In the genomic region with DNA sequence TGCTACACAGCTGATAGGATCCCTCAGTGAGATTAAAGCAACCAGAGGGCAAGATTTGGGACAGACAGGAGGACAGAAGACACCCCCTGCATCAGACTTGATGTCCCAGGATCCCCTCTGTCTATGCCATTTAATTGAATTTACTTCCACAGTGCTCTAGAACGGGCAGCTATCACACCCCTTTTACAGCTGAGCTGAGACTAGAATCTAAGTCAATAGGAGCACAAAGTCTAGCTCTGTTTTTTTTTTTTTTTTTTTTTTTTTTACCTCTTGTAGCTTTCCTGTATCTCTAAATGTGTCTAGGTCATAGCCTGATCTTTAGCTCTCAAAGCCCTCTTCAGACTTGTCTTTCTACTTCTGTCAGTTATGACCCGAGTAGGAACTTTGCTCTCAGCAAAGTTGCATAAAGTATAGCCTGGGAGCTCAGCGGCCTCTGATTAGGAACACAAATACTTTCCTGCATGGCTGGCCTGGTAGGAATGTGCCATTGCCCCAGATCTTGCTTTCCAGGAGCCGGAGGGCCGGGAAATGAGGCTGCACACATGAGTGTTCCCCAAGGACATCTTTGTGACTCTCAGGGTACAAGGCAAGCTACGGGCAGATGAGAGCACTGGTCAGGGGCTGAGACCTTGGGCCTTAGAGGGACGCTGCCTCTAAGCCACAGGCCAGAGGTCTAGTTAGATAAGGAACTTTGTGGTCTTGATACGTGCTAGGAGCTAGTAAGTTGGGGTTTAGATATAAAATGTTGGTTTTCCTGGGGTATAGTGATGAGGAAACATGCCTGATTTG, we compare ENCODE assay signal across 20 mouse cellular contexts. TPM values are rescaled to one million over a fixed set of nuclear protein-coding genes. Genes with fewer than 3 reads are reported as not detected.
A peak's percentile ranks its signal among the peaks of the same experiment; 100 is the strongest.
DNase-seq lines count a peak whose midpoint lies in the region; ATAC-seq lines count a peak whose summit lies in the region.
"Had no signal": no experiment of that assay in that cellular context is flagged by ENCODE, and none has a peak within 500 bp of the region (broad histone marks: within the 10 kb centered on the region; RNA-seq: fewer than 3 reads in every experiment).

No protein-coding gene starts in this region.

- peaks cover 50% of the 10 kb centered on the region for H3K4me1 ChIP-seq in megakaryocyte, embryonic 14.5 days
- no peaks in the 10 kb centered on the region for H3K4me1 ChIP-seq in hindbrain, embryonic 14.5 days (replicated peaks; ENCODE audit: control insufficient read depth, insufficient read depth, low read length)
- H3K4me1 ChIP-seq: hindbrain, embryonic 12.5 days; limb, embryonic 10.5 days; midbrain, embryonic 10.5 days had no signal

- no peak overlapping the region for H3K27ac ChIP-seq in hindbrain, embryonic 14.5 days
- H3K27ac ChIP-seq: hindbrain, embryonic 12.5 days; limb, embryonic 10.5 days; liver, embryonic 14.5 days; midbrain, embryonic 10.5 days had no signal

- no peak overlapping the region for H3K4me2 ChIP-seq in hindbrain, embryonic 14.5 days (replicated peaks)
- H3K4me2 ChIP-seq: heart, embryonic 12.5 days; hindbrain, embryonic 12.5 days had no signal

- 80% methylated on average over 8 of the region's 8 CpGs for WGBS in hindbrain, embryonic 14.5 days

- peak overlapping the region; percentile 38 for H3K4me3 ChIP-seq in megakaryocyte, embryonic 14.5 days (replicated peaks)
- H3K4me3 ChIP-seq in hindbrain, embryonic 14.5 days (replicated peaks; ENCODE audit: low read length) = no peak overlapping the region
- H3K4me3 ChIP-seq: heart, embryonic 12.5 days; hindbrain, embryonic 12.5 days; limb, embryonic 10.5 days; midbrain, embryonic 10.5 days; myocyte had no signal

- peaks cover 29% of the 10 kb centered on the region for H3K27me3 ChIP-seq in megakaryocyte, embryonic 14.5 days (replicated peaks)
- H3K27me3 ChIP-seq in hindbrain, embryonic 14.5 days (ENCODE audit: control insufficient read depth, insufficient read depth, low read length) = no peaks in the 10 kb centered on the region
- H3K27me3 ChIP-seq: heart, embryonic 12.5 days; hindbrain, embryonic 12.5 days had no signal

- intact Hi-C loops in left cerebral cortex, postnatal 25 days (cut with DNase I) = no loop called here

- peak; percentile 77 for DNase-seq in adrenal gland, adult 2 months
- DNase-seq in hindbrain, embryonic 14.5 days (ENCODE audit: low spot score) = no peak
- DNase-seq in left cerebral cortex, postnatal 25 days (ENCODE audit: low spot score in 2 of 2) = no peak
- DNase-seq: cerebellum, adult 9-11 months; embryo, embryonic 11 days; gastrocnemius, postnatal 25 days; thymus, postnatal 25 days had no signal

- no peak for ATAC-seq in megakaryocyte, adult 5-6 weeks (ENCODE audit: poor library complexity, severe bottlenecking)
- ATAC-seq in hematopoietic stem cell, adult 5-6 weeks (replicated peaks in 1 of 2; ENCODE audit: insufficient read depth in 1 of 2, low FRiP score in 2 of 2, low TSS enrichment in 1 of 2, low read depth in 1 of 2, poor library complexity in 2 of 2, severe bottlenecking in 2 of 2) = peak; percentile 39 to 42; a peak in 2 of 4 replicates
- ATAC-seq in megakaryocyte progenitor cell, adult 5-6 weeks (replicated peaks; ENCODE audit: poor library complexity) = peak; percentile 44; the same call in 1 of the 2 replicates
- ATAC-seq in frontal cortex, adult (ENCODE audit: low TSS enrichment) = no peak
- ATAC-seq in hindbrain, embryonic 14.5 days (ENCODE audit: low FRiP score) = no peak
- ATAC-seq: forebrain, embryonic 14.5 days; lung, postnatal 0 days had no signal

- no peaks in the 10 kb centered on the region for H3K9me3 ChIP-seq in megakaryocyte, embryonic 14.5 days
- H3K9me3 ChIP-seq in hindbrain, embryonic 14.5 days (ENCODE audit: control insufficient read depth, low read length) = no peaks in the 10 kb centered on the region
- H3K9me3 ChIP-seq: heart, embryonic 12.5 days; hindbrain, embryonic 12.5 days; limb, embryonic 10.5 days; midbrain, embryonic 10.5 days had no signal

- no peak overlapping the region for H3K9ac ChIP-seq in hindbrain, embryonic 14.5 days
- H3K9ac ChIP-seq: heart, embryonic 12.5 days; hindbrain, embryonic 12.5 days; liver, embryonic 14.5 days had no signal

- H3K36me3 ChIP-seq in megakaryocyte, embryonic 14.5 days (replicated peaks; ENCODE audit: low read length) = no peaks in the 10 kb centered on the region
- H3K36me3 ChIP-seq in hindbrain, embryonic 14.5 days (replicated peaks; ENCODE audit: control insufficient read depth, insufficient read depth) = no peaks in the 10 kb centered on the region
- H3K36me3 ChIP-seq: heart, embryonic 12.5 days; hindbrain, embryonic 12.5 days; limb, embryonic 10.5 days; midbrain, embryonic 10.5 days had no signal

RNA-seq across cellular contexts. Expression of a gene that starts 12.8 kb away (rescaled TPM):
- 0.17 TPM in 1 of 2 replicates, not detected in the other for polyA plus RNA-seq in megakaryocyte, embryonic 14.5 days (2012; ENCODE audit: insufficient read depth, low replicate concordance)
- 6.5 and 10.4 TPM in 2 replicates for total RNA-seq in megakaryocyte, adult 5-6 weeks (2015)
- 3.0 and 4.0 TPM in 2 replicates for total RNA-seq in megakaryocyte, adult 5-6 weeks (2017)
- total RNA-seq in adrenal gland, adult 2 months (2021) = 1 to 10 TPM in 1 of 2 experiments, under 1 TPM in 1; 0.37 to 1.1 TPM
- 0.10 TPM in 1 of 2 replicates, not detected in the other for polyA plus RNA-seq in adrenal gland, adult 2 months (2012; rRNA removed)
- total RNA-seq in hematopoietic stem cell, adult 5-6 weeks (2017) = 0.38 TPM in 1 of 2 replicates, not detected in the other
- total RNA-seq in megakaryocyte progenitor cell, adult 5-6 weeks (2015) = 0.77 and 1.6 TPM in 2 replicates
- 0.25 and 0.47 TPM in 2 replicates for total RNA-seq in megakaryocyte progenitor cell, adult 5-6 weeks (2017)
- 0.64 and 0.88 TPM in 2 replicates for polyA plus RNA-seq in hindbrain, embryonic 14.5 days (2014; fragmentation: Nextera tagmentation; extraction: Ambion mirVana)
- total RNA-seq in left cerebral cortex, postnatal 25 days (2021) = under 1 TPM; 0.53 to 0.83 TPM

RNA-seq across cellular contexts. Expression of a gene that starts 15.6 kb away (rescaled TPM):
- polyA plus RNA-seq in megakaryocyte, embryonic 14.5 days (2012; ENCODE audit: insufficient read depth, low replicate concordance) = 423 and 659 TPM in 2 replicates
- 30.6 and 30.9 TPM in 2 replicates for total RNA-seq in megakaryocyte, adult 5-6 weeks (2015)
- 18.3 and 19.2 TPM in 2 replicates for total RNA-seq in megakaryocyte, adult 5-6 weeks (2017)
- 10 to 100 TPM; 37.2 to 49.4 TPM for total RNA-seq in adrenal gland, adult 2 months (2021)
- polyA plus RNA-seq in adrenal gland, adult 2 months (2012; rRNA removed) = 114 and 133 TPM in 2 replicates
- 11.1 and 23.8 TPM in 2 replicates for total RNA-seq in hematopoietic stem cell, adult 5-6 weeks (2017)
- total RNA-seq in megakaryocyte progenitor cell, adult 5-6 weeks (2015) = 22.9 and 23.5 TPM in 2 replicates
- total RNA-seq in megakaryocyte progenitor cell, adult 5-6 weeks (2017) = 14.9 and 16.0 TPM in 2 replicates
- 136 and 146 TPM in 2 replicates for polyA plus RNA-seq in hindbrain, embryonic 14.5 days (2014; fragmentation: Nextera tagmentation; extraction: Ambion mirVana)
- total RNA-seq in left cerebral cortex, postnatal 25 days (2021) = 10 to 100 TPM; 58.3 to 61.1 TPM

RNA-seq across cellular contexts. Expression of a gene that starts 35.2 kb away (rescaled TPM):
- polyA plus RNA-seq in megakaryocyte, embryonic 14.5 days (2012; ENCODE audit: insufficient read depth, low replicate concordance) = not detected in 2 replicates
- 0.38 TPM in 1 of 2 replicates, not detected in the other for total RNA-seq in megakaryocyte, adult 5-6 weeks (2015)
- not detected in 2 replicates for total RNA-seq in megakaryocyte, adult 5-6 weeks (2017)
- 10 to 100 TPM; 17.0 to 36.7 TPM for total RNA-seq in adrenal gland, adult 2 months (2021)
- 12.3 and 21.0 TPM in 2 replicates for polyA plus RNA-seq in adrenal gland, adult 2 months (2012; rRNA removed)
- total RNA-seq in hematopoietic stem cell, adult 5-6 weeks (2017) = not detected in 2 replicates
- not detected in 2 replicates for total RNA-seq in megakaryocyte progenitor cell, adult 5-6 weeks (2015)
- not detected in 2 replicates for total RNA-seq in megakaryocyte progenitor cell, adult 5-6 weeks (2017)
- 0.32 and 0.38 TPM in 2 replicates for polyA plus RNA-seq in hindbrain, embryonic 14.5 days (2014; fragmentation: Nextera tagmentation; extraction: Ambion mirVana)
- total RNA-seq in left cerebral cortex, postnatal 25 days (2021) = 1 to 10 TPM; 1.2 to 1.3 TPM

RNA-seq across cellular contexts. Expression of a gene that starts 54.4 kb away (rescaled TPM):
- 26.4 and 39.4 TPM in 2 replicates for polyA plus RNA-seq in megakaryocyte, embryonic 14.5 days (2012; ENCODE audit: insufficient read depth, low replicate concordance)
- 5.3 and 9.3 TPM in 2 replicates for total RNA-seq in megakaryocyte, adult 5-6 weeks (2015)
- 19.0 and 19.9 TPM in 2 replicates for total RNA-seq in megakaryocyte, adult 5-6 weeks (2017)
- 10 to 100 TPM; 39.2 to 53.9 TPM for total RNA-seq in adrenal gland, adult 2 months (2021)
- 95.2 and 97.4 TPM in 2 replicates for polyA plus RNA-seq in adrenal gland, adult 2 months (2012; rRNA removed)
- 35.4 and 35.7 TPM in 2 replicates for total RNA-seq in hematopoietic stem cell, adult 5-6 weeks (2017)
- total RNA-seq in megakaryocyte progenitor cell, adult 5-6 weeks (2015) = 7.0 and 9.2 TPM in 2 replicates
- total RNA-seq in megakaryocyte progenitor cell, adult 5-6 weeks (2017) = 37.1 and 39.0 TPM in 2 replicates
- polyA plus RNA-seq in hindbrain, embryonic 14.5 days (2014; fragmentation: Nextera tagmentation; extraction: Ambion mirVana) = 25.0 and 29.8 TPM in 2 replicates
- 10 to 100 TPM; 32.6 to 33.5 TPM for total RNA-seq in left cerebral cortex, postnatal 25 days (2021)

Comparison
In these comparisons a context has a peak if more than half of its experiments do, and no peak if none do; other contexts are left out.
1. ATAC-seq: peak in hematopoietic stem cell, adult 5-6 weeks (2 of 2) and megakaryocyte progenitor cell, adult 5-6 weeks (single experiment); none in megakaryocyte, adult 5-6 weeks (single experiment), frontal cortex, adult (single experiment) and hindbrain, embryonic 14.5 days (single experiment).
2. RNA of a gene that starts 35.2 kb away (total RNA-seq): 17.0 to 36.7 TPM in adrenal gland, adult 2 months; 1.2 to 1.3 TPM in left cerebral cortex, postnatal 25 days, 0.38 TPM in megakaryocyte, adult 5-6 weeks, not detected in hematopoietic stem cell, adult 5-6 weeks and not detected in megakaryocyte progenitor cell, adult 5-6 weeks; every median in the first group is over 4 times any median in the second.